Mouse (Mus musculus): ENCODE measurements around the gene Foxk1. TPM values are rescaled to one million over a fixed set of nuclear protein-coding genes. Genes with fewer than 3 reads are reported as not detected.

Gene Foxk1
- total RNA-seq, 2 experiments from 2014 or later = 16.8 to 19.0 TPM

GRCm38 (mm10) chr5:142440451-142441147, 39.3 kb downstream of the Foxk1 start:
- intact Hi-C loops (cut with DNase I) = loop anchor here (10.0 kb wide), 3 partner anchors 226 to 1196 kb away; partner anchors contain the start of gene Sdk1
- DNase-seq = peak; percentile 94 to 97

GRCm38 (mm10) chr5:142441332-142442044, 40.2 kb downstream of the Foxk1 start:
- intact Hi-C loops (cut with DNase I) = loop anchor here (10.0 kb wide), 3 partner anchors 227 to 1197 kb away; partner anchors contain the start of gene Sdk1
- DNase-seq = no peak

GRCm38 (mm10) chr5:142442045-142442440, 40.7 kb downstream of the Foxk1 start:
- DNase-seq = no peak
- intact Hi-C loops (cut with DNase I) = loop anchor here (10.0 kb wide), 3 partner anchors 227 to 1197 kb away; partner anchors contain the start of gene Sdk1

DNA sequence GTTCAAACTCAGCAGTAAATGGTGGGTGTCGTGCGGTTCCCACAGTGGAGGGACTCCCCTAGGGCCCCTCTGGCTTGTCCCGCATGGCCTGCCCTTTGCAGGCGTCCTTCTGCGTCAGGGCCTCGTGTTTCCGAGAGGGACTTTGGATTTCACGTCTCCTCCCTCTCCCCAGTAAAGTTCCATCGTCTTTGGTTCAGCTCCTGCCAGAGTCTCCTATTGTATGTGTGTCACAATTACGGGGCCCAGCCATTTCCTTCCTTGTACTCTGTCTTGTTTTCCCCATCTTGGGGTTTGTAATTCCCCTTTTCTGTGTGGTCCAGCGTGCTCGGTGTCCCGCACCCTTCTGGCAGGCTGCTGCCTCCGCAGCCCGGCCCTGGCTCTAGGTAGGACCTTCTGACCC, 42.2 kb downstream of the Foxk1 start:
- intact Hi-C loops (cut with DNase I) = loop anchor here (10.0 kb wide), 3 partner anchors 229 to 1199 kb away; partner anchors contain the start of gene Sdk1

DNA sequence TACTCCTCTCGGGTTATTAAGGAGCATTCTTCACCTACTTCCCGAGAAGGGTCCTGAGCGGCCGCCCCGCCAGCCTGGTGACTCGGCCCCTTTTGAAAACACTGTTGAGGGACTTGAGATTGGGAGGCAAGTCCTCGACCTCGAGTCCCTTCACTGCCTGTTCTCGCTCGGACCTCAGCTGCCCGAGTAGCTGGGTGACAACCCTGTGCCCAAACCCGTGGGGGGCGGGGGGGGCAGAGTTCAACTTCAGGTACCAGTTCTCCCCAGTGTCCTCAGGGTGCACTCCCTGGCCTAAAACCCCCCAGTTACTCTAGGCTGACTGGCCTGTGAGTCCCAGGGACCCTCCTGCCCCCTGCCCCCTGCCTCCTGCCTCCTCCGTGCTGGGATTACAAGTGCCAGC, 42.7 kb downstream of the Foxk1 start:
- no peak for DNase-seq
- intact Hi-C loops (cut with DNase I) = loop anchor here (10.0 kb wide), 3 partner anchors 229 to 1199 kb away; partner anchors contain the start of gene Sdk1

More for the DNA sequence above, 42.2 kb downstream of the Foxk1 start:
- no peak for DNase-seq

- DNase-seq = peak; percentile 63 to 64
- intact Hi-C loops (cut with DNase I) = loop anchor here (5.0 to 10.0 kb wide), 4 partner anchors 230 to 1598 kb away; partner anchors contain the start of gene Sdk1
Measured at GRCm38 (mm10) chr5:142444791-142445531, 43.7 kb downstream of the Foxk1 start.

DNA sequence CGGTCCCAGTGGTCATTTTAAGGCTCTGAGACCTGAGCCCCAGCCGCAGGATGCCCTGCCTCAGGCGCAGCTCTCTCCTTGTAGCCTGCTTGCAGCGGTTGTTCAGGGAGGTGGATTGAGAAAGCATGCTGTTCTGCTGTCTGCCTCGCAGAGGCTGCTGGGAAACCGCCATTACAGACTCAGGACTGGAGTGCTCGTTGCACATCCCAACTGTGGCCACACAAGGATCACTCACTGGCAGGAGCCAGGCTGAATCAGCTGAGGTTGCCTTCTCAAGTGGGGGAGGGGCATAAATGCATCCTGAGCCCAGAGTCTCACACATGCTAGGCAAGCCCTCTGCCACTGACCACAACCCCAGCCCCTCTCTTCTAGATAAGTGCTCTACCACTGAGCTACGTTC, 44.4 kb downstream of the Foxk1 start:
- intact Hi-C loops (cut with DNase I) = loop anchor here (5.0 to 10.0 kb wide), 4 partner anchors 231 to 1598 kb away; partner anchors contain the start of gene Sdk1
- DNase-seq = no peak

DNA sequence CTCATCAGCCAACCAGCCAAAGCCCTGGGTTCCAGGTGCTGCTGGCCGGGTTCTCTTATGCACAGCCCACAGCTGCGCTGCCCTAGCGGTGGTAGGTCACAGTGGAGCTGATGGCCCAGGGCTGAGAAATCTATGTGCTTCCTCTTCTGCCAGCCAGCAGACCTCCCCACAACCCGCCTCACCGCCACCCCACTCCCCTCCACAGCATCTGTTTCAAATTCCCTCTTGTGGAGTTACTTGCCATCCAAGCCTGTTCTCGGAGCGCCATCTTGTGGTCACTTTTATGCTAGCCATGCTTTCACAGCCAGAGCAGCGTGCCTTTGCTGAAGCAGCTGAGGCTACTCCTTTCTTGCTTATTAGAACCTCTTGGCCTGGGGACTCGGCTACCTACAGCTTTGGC, 46.8 kb downstream of the Foxk1 start:
- peak; percentile 91 to 95 for DNase-seq
- intact Hi-C loops (cut with DNase I) = loop anchor here (1.0 to 10.0 kb wide), 7 partner anchors 47 to 1601 kb away; partner anchors contain the start of genes Foxk1 and Sdk1

DNA sequence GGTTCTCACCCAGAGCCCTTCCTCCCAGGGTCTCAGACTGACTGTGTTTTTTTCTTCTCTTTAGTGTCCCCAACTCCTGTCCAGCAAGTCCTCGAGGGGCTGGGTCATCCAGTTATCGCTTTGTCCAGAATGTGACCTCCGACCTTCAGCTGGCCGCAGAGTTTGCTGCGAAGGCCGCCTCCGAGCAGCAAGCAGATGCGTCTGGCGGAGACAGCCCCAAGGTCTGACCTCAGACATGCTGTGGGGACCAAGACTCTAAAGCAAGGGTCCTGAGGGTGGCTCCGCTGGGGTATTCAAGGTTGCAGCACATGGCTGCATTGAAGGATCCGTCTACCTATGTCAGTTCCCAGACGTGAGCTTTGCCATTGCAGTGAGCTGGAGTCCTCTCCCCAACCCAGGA, 47.3 kb downstream of the Foxk1 start:
- intact Hi-C loops (cut with DNase I) = loop anchor here (1.0 to 10.0 kb wide), 7 partner anchors 48 to 1601 kb away; partner anchors contain the start of genes Foxk1 and Sdk1
- no peak for DNase-seq

GRCm38 (mm10) chr5:142450846-142451245, 49.5 kb downstream of the Foxk1 start:
- no peak for DNase-seq
- intact Hi-C loops (cut with DNase I) = no loop called here

DNA sequence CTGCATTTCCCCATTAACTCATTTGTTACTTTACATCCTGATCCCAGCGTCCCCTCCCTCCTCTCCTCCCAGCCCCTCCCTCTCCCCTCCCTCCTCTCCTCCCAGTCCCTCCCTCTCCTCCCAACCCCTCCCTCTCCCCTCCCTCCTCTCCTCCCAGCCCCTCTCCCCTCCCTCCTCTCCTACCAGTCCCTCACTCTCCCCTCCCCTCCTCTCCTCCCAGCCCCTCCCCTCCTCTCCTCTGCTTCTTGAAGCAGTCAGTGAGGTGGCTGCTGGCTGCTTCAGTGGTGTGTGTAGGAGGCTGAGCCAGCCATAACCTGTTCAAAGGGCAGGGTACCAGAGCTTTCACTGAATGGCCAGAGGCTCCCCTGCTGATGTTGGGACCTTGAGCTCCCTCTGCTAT, 50.5 kb downstream of the Foxk1 start:
- intact Hi-C loops (cut with DNase I) = no loop called here
- no peak for DNase-seq

DNA sequence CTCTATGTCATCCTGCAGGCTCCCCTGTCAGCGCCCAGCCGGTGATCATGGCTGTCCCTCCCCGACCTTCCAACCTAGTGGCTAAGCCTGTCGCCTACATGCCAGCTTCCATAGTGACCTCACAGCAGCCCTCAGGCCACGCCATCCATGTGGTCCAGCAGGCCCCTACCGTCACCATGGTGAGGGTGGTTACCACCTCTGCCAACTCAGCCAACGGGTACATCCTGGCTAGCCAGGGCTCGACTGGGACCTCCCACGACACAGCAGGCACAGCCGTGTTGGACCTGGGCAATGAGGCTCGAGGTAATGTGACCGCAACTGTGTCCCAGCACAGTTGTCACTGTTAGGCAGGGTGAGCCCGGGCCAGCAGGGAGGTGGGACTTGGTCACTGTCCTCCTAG, 52.4 kb downstream of the Foxk1 start:
- DNase-seq = no peak
- intact Hi-C loops (cut with DNase I) = no loop called here

- no peak for DNase-seq
- intact Hi-C loops (cut with DNase I) = no loop called here
Measured at GRCm38 (mm10) chr5:142456318-142456717, 55.0 kb downstream of the Foxk1 start.

- peak in 1 of 2 experiments; percentile 41 for DNase-seq
- intact Hi-C loops (cut with DNase I) = no loop called here
Measured at GRCm38 (mm10) chr5:142457345-142457744, 56.0 kb downstream of the Foxk1 start.

- intact Hi-C loops (cut with DNase I) = no loop called here
- DNase-seq = no peak
Measured at GRCm38 (mm10) chr5:142458791-142459557, 57.7 kb downstream of the Foxk1 start.

- intact Hi-C loops (cut with DNase I) = no loop called here
- no peak for DNase-seq
Measured at GRCm38 (mm10) chr5:142459834-142460233, 58.5 kb downstream of the Foxk1 start.

DNA sequence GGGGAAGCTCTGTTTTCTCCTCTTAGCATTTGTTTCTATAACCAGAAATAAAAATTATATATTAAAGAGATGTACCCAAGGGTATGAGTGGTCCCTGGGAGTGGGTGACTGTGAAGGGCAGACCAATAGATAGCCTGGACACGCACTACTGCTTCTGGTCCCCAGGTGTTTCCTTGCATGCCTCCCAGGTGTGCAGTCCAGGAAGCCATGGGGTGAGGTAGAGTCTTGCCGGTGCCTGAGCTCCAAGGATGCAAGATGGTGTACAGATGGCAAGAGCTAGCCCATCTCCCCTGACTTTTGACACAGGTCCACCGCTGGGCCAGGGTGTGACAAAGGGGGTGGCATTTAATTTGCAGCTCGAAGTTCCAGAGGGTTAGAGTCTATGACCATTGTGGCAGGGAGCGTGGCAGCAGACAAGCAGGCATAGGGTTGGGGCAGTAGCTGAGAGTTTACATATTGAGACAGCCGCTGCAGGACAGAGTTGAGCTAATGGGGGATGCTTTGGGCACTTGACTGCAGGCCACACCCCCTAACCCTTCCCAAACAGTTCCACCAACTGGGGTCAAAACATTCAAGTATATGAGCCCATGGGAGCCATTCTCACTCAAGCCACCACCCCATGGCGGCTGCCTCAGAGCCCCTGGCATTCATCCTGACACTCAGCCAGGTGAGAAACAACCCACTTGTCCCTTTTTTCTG, 60.8 kb downstream of the Foxk1 start:
- no peak for DNase-seq
- intact Hi-C loops (cut with DNase I) = no loop called here

- no peak for DNase-seq
- intact Hi-C loops (cut with DNase I) = no loop called here
Measured at GRCm38 (mm10) chr5:142462641-142462948, 61.3 kb downstream of the Foxk1 start.

GRCm38 (mm10) chr5:142463011-142463410, 61.7 kb downstream of the Foxk1 start:
- intact Hi-C loops (cut with DNase I) = no loop called here
- no peak for DNase-seq
